Mouse (Mus musculus) testis, adult 2 months (tissue): ENCODE measurements around the gene Ccnd2. TPM values are rescaled to one million over a fixed set of nuclear protein-coding genes. Genes with fewer than 3 reads are reported as not detected.
A peak's percentile ranks its signal among the peaks of the same experiment; 100 is the strongest.

Source experiments
- H3K27ac ChIP-seq: fragments of 200-500 bp; 2 replicates; pipeline ENCODE4 v1.5.1; 2012; ENCODE audit warnings: low read depth, low read length; ENCODE audit not compliant: control insufficient read depth, insufficient read depth
- H3K27me3 ChIP-seq: fragments of 200-500 bp; 2 replicates; pipeline ENCODE4 v1.6.1; 2012; ENCODE audit warnings: mild to moderate bottlenecking, low read length, moderate library complexity; ENCODE audit not compliant: control insufficient read depth, insufficient read depth
- H3K36me3 ChIP-seq: fragments of 200-500 bp; 2 replicates; pipeline ENCODE4 v1.6.1; 2012; ENCODE audit warnings: mild to moderate bottlenecking, low read length; ENCODE audit not compliant: control insufficient read depth, insufficient read depth
- H3K4me1 ChIP-seq: fragments of 200-500 bp; 2 replicates; pipeline ENCODE4 v1.6.1; 2012; ENCODE audit warnings: low read length; ENCODE audit not compliant: control insufficient read depth, insufficient read depth
- H3K4me3 ChIP-seq: fragments of 200-500 bp; 2 replicates; pipeline ENCODE4 v1.5.1; 2012; ENCODE audit warnings: low read depth, mild to moderate bottlenecking, low read length, moderate library complexity, mixed read lengths; ENCODE audit not compliant: control insufficient read depth
- CTCF ChIP-seq: fragments of 200-500 bp; IDR thresholded peaks from 2 replicates; pipeline ENCODE4 v1.5.1; 2012; ENCODE audit warnings: low read depth, mild to moderate bottlenecking, inconsistent platforms, low read length, moderate library complexity; ENCODE audit not compliant: control insufficient read depth, insufficient read depth, insufficient replicate concordance
- POLR2A ChIP-seq: fragments of 200-500 bp; IDR thresholded peaks from 2 replicates; pipeline ENCODE4 v1.6.1; 2012; ENCODE audit warnings: low read depth, mild to moderate bottlenecking, inconsistent platforms, low read length, moderate library complexity; ENCODE audit not compliant: control insufficient read depth
- polyA plus RNA-seq: library from polyadenylated mRNA; depleted of rRNA; stranded (reverse); fragments of >200 nt; gene quantifications from 2 replicates; pipeline ENCODE4 v1.2.3, GENCODE M21; 2012

Ccnd2 gene
- polyA plus RNA-seq, 1 experiment: 4.3 TPM

- H3K4me3 ChIP-seq: no peak overlapping the region
- H3K27me3 ChIP-seq: peaks cover 2% of the 10 kb centered on the region
- H3K4me1 ChIP-seq: peaks cover 10% of the 10 kb centered on the region
- no peak overlapping the region for H3K27ac ChIP-seq
- peak; percentile 97 for TF ChIP-seq CTCF
- no peak for TF ChIP-seq POLR2A
- H3K36me3 ChIP-seq: no peaks in the 10 kb centered on the region
Measured at GRCm38 (mm10) chr6:127147665-127148064, 4.3 kb downstream of the Ccnd2 start.

GRCm38 (mm10) chr6:127146322-127146947, 5.6 kb downstream of the Ccnd2 start:
- no peak for TF ChIP-seq POLR2A
- TF ChIP-seq CTCF: no peak
- H3K27me3 ChIP-seq: peaks cover 2% of the 10 kb centered on the region
- no peak overlapping the region for H3K4me3 ChIP-seq
- no peaks in the 10 kb centered on the region for H3K36me3 ChIP-seq
- H3K4me1 ChIP-seq: peaks cover 14% of the 10 kb centered on the region
- no peak overlapping the region for H3K27ac ChIP-seq

- H3K27ac ChIP-seq: no peak overlapping the region
- H3K4me1 ChIP-seq: peaks cover 14% of the 10 kb centered on the region
- TF ChIP-seq CTCF (no peak), POLR2A (no peak)
- H3K27me3 ChIP-seq: peaks cover 2% of the 10 kb centered on the region; the same call in 1 of the 2 replicates
- no peaks in the 10 kb centered on the region for H3K36me3 ChIP-seq
- H3K4me3 ChIP-seq: no peak overlapping the region
Measured at GRCm38 (mm10) chr6:127145464-127146190, 6.4 kb downstream of the Ccnd2 start.

- Histone ChIP-seq H3K4me1 (peaks cover 7% of the 10 kb centered on the region), H3K4me3 (no peak overlapping the region), H3K27ac (no peak overlapping the region), H3K27me3 (no peaks in the 10 kb centered on the region), H3K36me3 (no peaks in the 10 kb centered on the region)
- TF ChIP-seq POLR2A: no peak
- TF ChIP-seq CTCF: no peak
Measured at GRCm38 (mm10) chr6:127143576-127144288, 8.3 kb downstream of the Ccnd2 start.

- no peaks in the 10 kb centered on the region for H3K36me3 ChIP-seq
- H3K4me3 ChIP-seq: no peak overlapping the region
- no peak overlapping the region for H3K27ac ChIP-seq
- H3K27me3 ChIP-seq: no peaks in the 10 kb centered on the region
- peaks cover 7% of the 10 kb centered on the region for H3K4me1 ChIP-seq
- TF ChIP-seq POLR2A: no peak
- no peak for TF ChIP-seq CTCF
Measured at GRCm38 (mm10) chr6:127143124-127143520, 8.9 kb downstream of the Ccnd2 start.

GRCm38 (mm10) chr6:127142154-127143123, 9.6 kb downstream of the Ccnd2 start:
- H3K27me3 ChIP-seq: no peaks in the 10 kb centered on the region
- H3K4me3 ChIP-seq: no peak overlapping the region
- no peak overlapping the region for H3K27ac ChIP-seq
- peaks cover 7% of the 10 kb centered on the region for H3K4me1 ChIP-seq
- TF ChIP-seq CTCF (peak; percentile 48), POLR2A (no peak)
- H3K36me3 ChIP-seq: no peaks in the 10 kb centered on the region
